27 mouse cellular contexts compared by ENCODE assay signal in genomic region chr16:38774964-38775746, GRCm38 (mm10). TPM values are rescaled to one million over a fixed set of nuclear protein-coding genes. Genes with fewer than 3 reads are reported as not detected.
A peak's percentile ranks its signal among the peaks of the same experiment; 100 is the strongest.
DNase-seq lines count a peak whose midpoint lies in the region; ATAC-seq and TF ChIP-seq lines count a peak whose summit lies in the region.
"Had no signal": no experiment of that assay in that cellular context is flagged by ENCODE, and none has a peak within 500 bp of the region (broad histone marks: within the 10 kb centered on the region; RNA-seq: fewer than 3 reads in every experiment).

No protein-coding gene starts in this region.

- 65% methylated on average over 7 of the region's 7 CpGs for WGBS in lung, adult 2 months
- WGBS in lung, embryonic 15.5 days: 42% methylated on average over 7 of the region's 7 CpGs
- WGBS in small intestine, adult 2 months: 22% methylated on average over 7 of the region's 7 CpGs

- peaks cover 3% of the 10 kb centered on the region for H3K4me1 ChIP-seq in lung, adult 2 months (ENCODE audit: control insufficient read depth, insufficient read depth, low read length)
- H3K4me1 ChIP-seq in lung, embryonic 15.5 days: peaks cover 39% of the 10 kb centered on the region
- peaks cover 47% of the 10 kb centered on the region for H3K4me1 ChIP-seq in small intestine, adult 2 months (ENCODE audit: control insufficient read depth, insufficient read depth, insufficient read length, low read length)
- H3K4me1 ChIP-seq: embryonic facial prominence, embryonic 12.5 days; forebrain, embryonic 15.5 days; heart, embryonic 10.5 days had no signal

- no peak for TF ChIP-seq POLR2A in lung, adult 2 months (IDR thresholded peaks at IDR 0.05; ENCODE audit: borderline replicate concordance, extremely low read depth, low read depth, low read length)
- no peak for TF ChIP-seq POLR2A in small intestine, adult 2 months (IDR thresholded peaks at IDR 0.05; ENCODE audit: low read depth, low read length)

- H3K36me3 ChIP-seq in lung, embryonic 15.5 days: no peaks in the 10 kb centered on the region
- H3K36me3 ChIP-seq in small intestine, adult 2 months (ENCODE audit: control insufficient read depth, insufficient read depth, low read length): no peaks in the 10 kb centered on the region
- H3K36me3 ChIP-seq: embryonic facial prominence, embryonic 12.5 days; forebrain, embryonic 15.5 days; heart, embryonic 10.5 days had no signal

- no peak overlapping the region for H3K4me2 ChIP-seq in lung, embryonic 15.5 days
- H3K4me2 ChIP-seq: embryonic facial prominence, embryonic 12.5 days; forebrain, embryonic 15.5 days had no signal

- H3K9me3 ChIP-seq in lung, embryonic 15.5 days: no peaks in the 10 kb centered on the region
- H3K9me3 ChIP-seq: embryonic facial prominence, embryonic 12.5 days; forebrain, embryonic 15.5 days; heart, embryonic 10.5 days had no signal

- H3K9ac ChIP-seq in lung, embryonic 15.5 days: no peak overlapping the region
- H3K9ac ChIP-seq: embryonic facial prominence, embryonic 12.5 days; forebrain, embryonic 15.5 days had no signal

- peak; percentile 41 to 58 for DNase-seq in lung, adult 18-20 months
- no peak for DNase-seq in lung, adult 2 months
- DNase-seq in lung, postnatal 14 days: peak; percentile 62
- no peak for DNase-seq in left cerebral cortex, postnatal 36 days (ENCODE audit: low spot score in 2 of 2)
- no peak for DNase-seq in heart, adult 18-20 months
- no peak for DNase-seq in urinary bladder, postnatal 4 days (ENCODE audit: low spot score in 2 of 2)
- DNase-seq: adrenal gland, postnatal 10 days; cerebellum, adult 11-12 months; cerebellum, adult 9-10 months; cerebellum, postnatal 25 days; gastrocnemius, postnatal 36 days; heart, adult 11 months; heart, postnatal 10 days; heart, postnatal 4 days had no signal

- intact Hi-C loops in left cerebral cortex, postnatal 36 days (cut with DNase I): no loop called here

- H3K27me3 ChIP-seq in lung, embryonic 15.5 days: no peaks in the 10 kb centered on the region
- H3K27me3 ChIP-seq in small intestine, adult 2 months (ENCODE audit: control insufficient read depth, insufficient read depth, low read length): no peaks in the 10 kb centered on the region
- H3K27me3 ChIP-seq: embryonic facial prominence, embryonic 12.5 days; forebrain, embryonic 15.5 days had no signal

- no peak overlapping the region for H3K4me3 ChIP-seq in lung, adult 2 months (replicated peaks; ENCODE audit: extremely low read depth, low read depth, low read length)
- H3K4me3 ChIP-seq in lung, embryonic 15.5 days: no peak overlapping the region
- H3K4me3 ChIP-seq in small intestine, adult 2 months (ENCODE audit: low read depth, low read length): no peak overlapping the region
- H3K4me3 ChIP-seq: embryonic facial prominence, embryonic 12.5 days; forebrain, embryonic 15.5 days; heart, embryonic 10.5 days had no signal

- no peak for TF ChIP-seq CTCF in lung, adult 2 months (IDR thresholded peaks at IDR 0.05; ENCODE audit: insufficient read depth, low read length)
- TF ChIP-seq CTCF in small intestine, adult 2 months (IDR thresholded peaks at IDR 0.05; ENCODE audit: extremely low read depth, insufficient read length, insufficient replicate concordance, low read depth, low read length): no peak

- peak; percentile 89 for ATAC-seq in lung, embryonic 15.5 days (ENCODE audit: borderline replicate concordance, extremely low read depth, low FRiP score, low TSS enrichment)
- ATAC-seq: forebrain, embryonic 15.5 days had no signal

- H3K27ac ChIP-seq in lung, embryonic 15.5 days: peak overlapping the region; percentile 62
- peak overlapping the region; percentile 86 for H3K27ac ChIP-seq in small intestine, adult 2 months (ENCODE audit: insufficient read depth, low read depth, low read length)
- H3K27ac ChIP-seq: embryonic facial prominence, embryonic 12.5 days; forebrain, embryonic 15.5 days; heart, embryonic 10.5 days had no signal

RNA-seq across cellular contexts. Expression of gene Upk1b, which starts 25.0 kb away (rescaled TPM):
- polyA plus RNA-seq in lung, adult 2 months (2012; rRNA removed): 36.4 and 68.1 TPM in 2 replicates
- 13.7 and 15.3 TPM in 2 replicates for polyA plus RNA-seq in lung, embryonic 15.5 days (2015; fragmentation: Nextera tagmentation; extraction: Ambion mirVana)
- polyA plus RNA-seq in small intestine, adult 2 months (2012; rRNA removed): 2.4 and 4.2 TPM in 2 replicates
- total RNA-seq in left cerebral cortex, postnatal 36 days (2021): 1 to 10 TPM in 1 of 2 experiments, under 1 TPM in 1; 0.86 to 1.7 TPM
- total RNA-seq in heart, adult 18-20 months (2021): 1 to 10 TPM; 2.5 to 6.2 TPM
- total RNA-seq: gastrocnemius, adult 8-10 months; gastrocnemius, postnatal 36 days; MEL had no signal
- polyA plus RNA-seq: forebrain, embryonic 15.5 days had no signal

RNA-seq across cellular contexts. Expression of gene B4galt4, which starts 33.1 kb away (rescaled TPM):
- 18.0 and 21.4 TPM in 2 replicates for polyA plus RNA-seq in lung, adult 2 months (2012; rRNA removed)
- polyA plus RNA-seq in lung, embryonic 15.5 days (2015; fragmentation: Nextera tagmentation; extraction: Ambion mirVana): 37.4 TPM in 2 replicates
- 5.1 and 8.7 TPM in 2 replicates for polyA plus RNA-seq in small intestine, adult 2 months (2012; rRNA removed)
- total RNA-seq in left cerebral cortex, postnatal 36 days (2021): 10 to 100 TPM; 19.9 to 22.9 TPM
- 10 to 100 TPM; 10.3 to 16.1 TPM for total RNA-seq in heart, adult 18-20 months (2021)
- total RNA-seq: MEL had no signal

RNA-seq across cellular contexts. Expression of gene 4930435E12Rik, which starts 53.4 kb away (rescaled TPM):
- not detected in 2 replicates for polyA plus RNA-seq in lung, adult 2 months (2012; rRNA removed)
- polyA plus RNA-seq in lung, embryonic 15.5 days (2015; fragmentation: Nextera tagmentation; extraction: Ambion mirVana): not detected in 2 replicates
- not detected in 2 replicates for polyA plus RNA-seq in small intestine, adult 2 months (2012; rRNA removed)
- total RNA-seq in left cerebral cortex, postnatal 36 days (2021): not detected
- total RNA-seq in heart, adult 18-20 months (2021): not detected
- total RNA-seq: adrenal gland, postnatal 10 days; adrenal gland, postnatal 4 days; gastrocnemius, adult 8-10 months; gastrocnemius, postnatal 36 days; heart, postnatal 10 days; heart, postnatal 4 days; MEL had no signal
- polyA plus RNA-seq: brain, embryonic 14.5 days; C2C12; cortical plate, adult 2 months; embryonic facial prominence, embryonic 12.5 days; forebrain, embryonic 11.5 days; forebrain, embryonic 15.5 days; heart, embryonic 10.5 days; heart, embryonic 14.5 days had no signal

Comparison
In these comparisons a context has a peak if more than half of its experiments do, and no peak if none do; other contexts are left out.
1. DNase-seq: peak in lung, adult 18-20 months (2 of 2) and lung, postnatal 14 days (single experiment); none in lung, adult 2 months (single experiment), left cerebral cortex, postnatal 36 days (0 of 2), heart, adult 18-20 months (0 of 2) and urinary bladder, postnatal 4 days (0 of 2).